Mouse (Mus musculus) left cerebral cortex, postnatal 14 days (tissue): ENCODE results near the gene Efhc1. TPM values are rescaled to one million over a fixed set of nuclear protein-coding genes. Genes with fewer than 3 reads are reported as not detected.

Source experiments
- DNase-seq, 2 experiments: peaks; one replicate each; pipeline ENCODE4 v3.0.0; 2021 to 2022; ENCODE audit warnings: low spot score in 2 of 2, mixed read lengths in 1 of 2
- intact Hi-C: fragments of 180-260 bp; cut with DNase I; formaldehyde crosslinking; loops from one replicate; pipeline ENCODE4 v1.15.1; 2025
- total RNA-seq, 2 experiments: library from RNA; stranded (reverse); gene quantifications; 2 replicates each; pipeline ENCODE4 v1.2.3; 2021

Efhc1 gene
- total RNA-seq, 2 experiments from 2014 or later: 1.4 to 1.8 TPM

DNA sequence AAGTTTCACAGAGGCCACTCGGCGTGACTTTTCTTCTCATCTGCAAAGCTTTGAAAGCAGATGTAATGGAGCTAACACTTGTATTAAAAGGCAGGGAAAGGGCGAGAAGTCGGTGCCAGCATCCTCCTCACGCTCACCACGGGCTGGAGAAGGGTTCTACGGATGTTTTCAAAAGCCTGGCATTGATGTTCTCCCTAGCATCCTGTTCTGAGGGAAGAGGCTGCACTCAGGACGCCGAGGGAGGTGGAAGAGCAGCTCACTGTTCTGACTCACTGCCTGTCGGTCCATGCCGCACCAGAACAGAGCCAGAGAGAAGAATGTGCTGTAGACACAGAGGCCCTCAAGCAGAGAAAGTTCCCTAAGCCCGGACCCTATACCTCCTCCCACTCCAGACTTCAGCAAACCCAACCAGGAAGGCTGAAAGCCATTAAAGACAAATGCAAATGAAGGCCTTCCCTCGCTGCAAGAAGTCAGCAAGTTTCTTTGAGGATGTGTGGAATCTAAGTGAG, 46.5 kb downstream of the Efhc1 start:
- intact Hi-C loops: no loop called here
- DNase-seq: no peak

DNA sequence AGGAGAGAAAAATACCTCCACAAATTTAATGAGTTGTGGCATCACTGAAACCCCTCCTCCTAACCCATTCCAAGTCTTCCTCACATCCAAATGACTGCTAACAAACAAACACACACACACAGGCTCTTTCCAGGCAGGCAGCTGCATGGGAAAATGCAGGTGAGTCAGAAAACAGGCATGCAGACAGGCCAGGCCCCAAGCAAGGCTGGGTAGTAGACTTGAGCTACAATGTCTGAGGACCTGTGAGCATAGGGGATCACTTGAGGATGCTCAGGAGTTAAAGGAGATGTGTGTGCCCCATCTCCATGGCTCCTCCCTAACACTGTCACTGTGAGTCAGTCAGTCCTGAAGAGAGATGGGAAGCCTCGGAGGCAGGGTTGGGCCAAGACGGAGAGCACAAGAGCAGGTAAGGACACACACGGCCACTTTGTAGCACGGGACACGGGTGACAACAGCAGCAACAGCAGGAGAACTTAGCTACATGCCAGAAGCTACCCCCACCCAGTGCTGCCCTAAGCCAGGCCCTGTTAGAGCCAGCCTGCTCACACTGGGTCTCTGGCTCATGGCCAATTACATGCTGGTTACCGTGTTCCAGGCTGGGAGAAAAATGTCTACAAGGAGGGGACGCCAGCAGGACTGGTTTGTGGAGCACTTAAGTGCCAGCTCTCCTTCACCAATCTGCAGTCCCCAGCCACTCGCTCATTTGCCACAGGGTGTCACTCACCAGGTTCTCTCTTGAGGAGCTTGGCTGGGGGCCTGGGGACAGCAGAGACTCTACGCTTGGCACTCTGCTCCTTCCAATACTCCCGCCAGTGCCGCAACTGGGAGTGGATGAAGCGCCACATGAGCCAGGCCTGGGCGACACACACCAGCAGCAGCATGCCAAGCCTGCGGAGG, 51.1 kb downstream of the Efhc1 start:
- DNase-seq: no peak
- intact Hi-C loops: no loop called here

DNA sequence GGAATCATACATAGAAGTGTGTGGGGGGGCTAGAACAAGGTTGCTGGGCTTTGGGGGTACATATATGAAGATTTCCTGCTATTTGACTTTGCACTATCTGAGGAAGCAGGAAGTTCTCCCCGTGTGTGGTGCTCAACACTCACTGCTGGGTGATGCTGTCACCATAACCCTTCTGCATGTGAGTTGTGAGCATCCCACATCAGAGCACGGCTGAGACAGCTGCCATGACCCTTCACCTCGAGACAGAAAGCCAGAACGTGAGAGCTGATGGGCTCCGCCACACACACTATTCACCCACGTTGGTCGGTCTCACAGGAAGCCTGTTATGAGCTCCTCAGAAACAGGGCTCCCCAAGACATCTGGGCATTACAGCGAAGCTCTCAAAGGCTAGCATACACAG, 53.2 kb downstream of the Efhc1 start:
- intact Hi-C loops: no loop called here
- DNase-seq: no peak

DNA sequence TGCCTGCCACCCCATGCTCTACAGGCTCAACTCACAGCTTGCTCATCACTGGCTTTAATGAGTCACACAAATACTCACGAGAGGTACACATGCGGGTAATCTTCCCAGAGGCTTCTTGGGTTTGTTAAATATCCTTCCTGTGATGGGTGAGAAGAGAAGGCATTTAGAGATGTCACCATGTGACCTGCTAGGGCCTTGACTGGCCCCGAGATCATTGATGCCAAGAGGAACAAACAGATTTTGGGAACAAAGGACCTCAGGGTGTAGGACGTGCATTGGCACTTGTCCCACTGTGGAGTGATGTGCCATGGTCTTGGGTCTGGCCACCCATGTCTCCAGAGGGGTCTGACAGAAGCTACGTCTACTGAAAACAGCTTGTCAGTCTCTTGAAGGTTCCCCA, 55.3 kb downstream of the Efhc1 start:
- no peak for DNase-seq
- intact Hi-C loops: no loop called here

DNA sequence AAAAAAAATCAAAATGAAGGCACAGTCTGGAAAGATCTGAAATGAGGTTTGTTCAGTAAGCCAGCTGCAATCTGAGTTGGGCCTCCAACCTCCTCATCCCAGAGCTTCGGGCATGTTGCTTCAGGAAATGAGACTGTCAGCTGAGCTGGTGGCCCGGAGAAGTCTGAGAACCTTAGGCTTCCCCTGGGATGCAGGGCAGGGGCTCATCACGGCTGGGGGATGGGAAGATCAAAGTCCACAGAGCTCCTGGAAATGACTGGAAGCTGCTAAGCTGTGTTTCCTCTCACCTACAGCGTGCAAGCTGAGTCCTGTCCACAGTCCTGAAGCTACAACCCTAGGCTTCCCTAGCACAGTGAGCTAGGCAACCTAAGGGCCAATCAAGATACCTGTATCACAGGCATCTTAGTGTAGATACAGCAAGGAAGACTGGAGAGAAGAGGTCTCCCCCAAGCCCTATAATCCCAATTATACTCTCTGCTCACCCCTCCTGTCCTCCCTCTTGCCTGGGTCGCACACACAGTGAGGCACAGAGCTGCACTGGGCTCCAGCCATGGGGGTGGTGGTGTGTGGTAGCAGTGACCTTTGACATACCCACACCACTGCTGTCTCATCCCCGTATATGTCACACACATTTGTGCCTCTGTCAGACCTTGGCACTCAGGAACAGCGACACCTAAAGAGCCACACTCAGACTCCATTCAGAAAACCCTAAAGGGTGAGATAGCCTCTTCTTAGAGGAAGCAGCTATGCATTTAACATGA, 56.7 kb downstream of the Efhc1 start:
- no peak for DNase-seq
- intact Hi-C loops: no loop called here

DNA sequence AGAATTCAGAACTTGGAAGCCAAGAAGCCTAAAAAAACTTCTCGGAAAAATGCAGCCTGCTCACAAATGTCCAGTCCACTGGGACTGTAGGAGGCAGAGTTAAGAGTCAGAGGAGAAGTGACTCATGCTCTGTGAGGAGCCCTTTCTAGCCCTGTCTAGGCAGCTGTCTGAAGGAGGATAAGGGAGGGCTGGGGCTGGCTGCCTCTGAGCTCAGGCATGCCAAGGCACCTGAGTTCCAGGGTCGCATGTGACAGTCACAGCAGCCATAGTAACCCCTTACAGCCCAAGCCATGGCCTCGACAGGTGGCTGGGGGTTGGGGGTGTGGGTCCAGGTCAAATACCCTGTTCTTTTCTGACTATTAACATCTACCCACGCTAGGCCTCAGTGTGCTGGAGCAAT, 57.5 kb downstream of the Efhc1 start:
- DNase-seq: no peak
- intact Hi-C loops: no loop called here

- intact Hi-C loops: no loop called here
Measured at GRCm38 (mm10) chr1:21010282-21010800, 58.9 kb downstream of the Efhc1 start.

DNA sequence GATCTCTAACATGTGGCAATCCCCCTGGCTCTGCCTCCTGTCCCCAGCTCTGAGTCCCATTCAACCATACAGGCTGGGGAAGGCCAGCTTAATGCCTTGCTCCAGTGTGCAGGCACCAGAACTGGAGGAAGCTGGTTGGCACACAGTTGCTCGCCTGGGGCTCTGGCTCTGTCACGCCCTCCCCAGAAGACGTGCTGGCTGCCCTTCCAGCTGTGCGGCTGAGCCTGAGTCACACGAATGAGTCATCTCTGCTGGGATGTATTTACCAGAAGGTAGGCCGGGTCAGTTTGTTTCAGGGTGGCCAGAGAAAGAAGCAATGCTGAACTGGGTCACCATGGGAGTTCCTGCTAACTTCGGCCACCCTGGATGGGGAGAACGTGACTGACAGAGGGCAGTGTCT, 63.0 kb downstream of the Efhc1 start:
- intact Hi-C loops: no loop called here
- DNase-seq: no peak

More at GRCm38 (mm10) chr1:21010282-21010800, 58.9 kb downstream of the Efhc1 start:
- DNase-seq: no peak

DNA sequence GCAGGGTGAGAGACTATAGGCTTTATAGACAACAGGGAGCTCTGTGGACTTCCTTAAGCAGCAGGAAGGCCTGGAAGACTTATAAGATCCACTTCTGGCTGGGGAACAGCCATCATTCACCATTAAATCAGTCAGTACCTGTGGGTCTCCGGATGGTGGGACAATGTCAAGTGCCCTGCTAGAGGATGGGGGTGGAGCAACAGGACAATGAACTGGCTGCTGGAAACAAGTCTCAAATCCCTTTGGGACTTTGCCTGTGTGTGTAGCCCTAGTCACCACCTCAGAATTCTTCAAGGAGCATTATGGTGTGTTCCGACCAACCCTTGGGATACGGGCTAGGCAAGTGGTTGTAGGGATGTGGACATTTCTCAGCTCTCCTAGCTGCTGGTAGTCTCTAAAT, 71.7 kb downstream of the Efhc1 start:
- no peak for DNase-seq
- intact Hi-C loops: no loop called here

- intact Hi-C loops: no loop called here
- DNase-seq: no peak
Measured at GRCm38 (mm10) chr1:21025203-21025602, 73.8 kb downstream of the Efhc1 start.

- no peak for DNase-seq
- intact Hi-C loops: no loop called here
Measured at GRCm38 (mm10) chr1:21026534-21026933, 75.1 kb downstream of the Efhc1 start.

DNA sequence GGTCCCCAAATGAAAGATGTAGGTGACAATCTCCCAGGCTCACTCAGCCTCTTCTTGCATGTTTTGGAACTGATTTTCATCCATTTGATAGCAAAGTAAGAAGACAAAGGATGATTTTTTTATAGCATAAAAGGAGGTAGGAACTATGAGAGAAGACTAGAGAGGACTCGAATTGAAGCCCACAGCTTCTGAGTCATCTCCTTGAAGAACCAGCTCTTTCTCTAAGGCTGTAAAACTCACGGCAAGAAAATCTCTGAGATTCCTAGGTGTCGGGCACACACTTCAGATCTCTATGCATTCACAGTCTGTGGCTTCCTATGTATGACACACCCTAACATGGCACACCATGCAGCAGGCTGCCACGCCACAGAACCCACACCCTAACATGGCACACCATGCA, 77.6 kb downstream of the Efhc1 start:
- DNase-seq: no peak
- intact Hi-C loops: no loop called here

DNA sequence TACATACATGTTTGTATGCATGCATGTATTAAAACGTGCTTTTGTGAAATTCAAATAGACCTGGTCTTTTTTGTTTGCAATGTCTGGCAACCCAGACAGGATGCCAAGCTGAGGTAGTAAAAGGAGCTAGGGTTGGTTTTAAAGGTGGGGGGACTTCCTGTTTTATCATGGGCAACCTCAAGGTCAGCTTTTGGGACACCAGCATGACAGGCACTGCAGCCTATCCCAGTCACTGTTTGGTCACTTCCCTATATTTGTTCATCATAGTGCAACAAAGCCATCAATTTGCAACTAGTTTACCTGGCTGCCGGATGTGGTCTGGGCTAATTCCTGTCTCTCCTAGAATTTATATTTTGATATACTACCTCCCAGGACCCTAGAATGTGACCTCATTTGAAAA, 80.2 kb downstream of the Efhc1 start:
- DNase-seq: no peak
- intact Hi-C loops: no loop called here

DNA sequence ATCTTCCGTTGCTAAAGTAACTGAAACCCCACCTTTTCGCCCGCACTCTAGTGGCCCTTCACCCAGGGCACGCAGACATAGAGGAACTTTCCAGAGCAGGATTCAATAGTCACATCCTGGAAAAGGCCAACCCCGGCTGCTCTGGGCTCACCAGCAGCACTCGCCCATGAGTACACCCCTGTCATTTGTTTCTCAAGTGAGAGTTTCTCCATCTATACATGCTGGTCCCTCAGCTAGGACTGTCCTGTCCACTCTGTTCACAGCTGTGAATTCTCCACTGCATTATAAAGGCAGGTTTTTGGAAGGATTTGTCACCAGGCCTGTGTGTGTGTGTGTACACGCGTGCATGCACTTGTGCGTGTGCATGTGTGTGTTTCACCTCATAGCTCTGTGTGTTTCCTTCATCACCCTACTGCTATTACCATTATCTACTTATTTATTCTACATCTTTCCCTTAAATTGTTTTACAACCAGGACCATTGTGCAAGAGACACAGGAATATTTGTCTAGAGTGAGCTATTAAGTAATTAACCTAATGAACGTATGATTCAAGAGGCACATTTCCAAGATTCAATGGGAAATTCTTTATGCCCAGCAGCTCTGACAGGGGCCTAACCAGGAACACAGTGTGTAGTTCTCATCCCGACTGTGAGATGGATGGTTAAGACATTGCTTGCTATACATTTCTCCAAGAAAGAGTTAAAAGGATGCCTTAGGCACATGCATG, 81.8 kb downstream of the Efhc1 start:
- intact Hi-C loops: no loop called here
- DNase-seq: no peak

DNA sequence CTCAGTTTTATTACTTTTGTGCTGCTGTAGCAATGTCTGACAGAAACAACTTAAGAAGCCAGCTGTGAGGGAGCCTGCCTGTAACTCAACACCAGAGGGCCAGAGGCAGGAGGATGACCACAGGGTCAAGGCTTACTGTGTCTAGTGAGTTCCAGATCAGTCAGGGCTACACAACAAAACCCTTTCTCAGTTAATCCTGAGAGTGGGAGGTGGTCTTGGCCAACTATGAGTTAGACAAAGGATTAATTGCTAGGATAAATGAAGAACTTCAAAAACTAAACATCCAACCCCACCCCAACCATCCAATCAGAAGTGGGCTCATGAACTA, 82.3 kb downstream of the Efhc1 start:
- DNase-seq: no peak
- intact Hi-C loops: no loop called here

- intact Hi-C loops: no loop called here
- no peak for DNase-seq
Measured at GRCm38 (mm10) chr1:21035878-21036277, 84.5 kb downstream of the Efhc1 start.

GRCm38 (mm10) chr1:21037881-21038601, 86.6 kb downstream of the Efhc1 start:
- DNase-seq: no peak
- intact Hi-C loops: no loop called here

DNA sequence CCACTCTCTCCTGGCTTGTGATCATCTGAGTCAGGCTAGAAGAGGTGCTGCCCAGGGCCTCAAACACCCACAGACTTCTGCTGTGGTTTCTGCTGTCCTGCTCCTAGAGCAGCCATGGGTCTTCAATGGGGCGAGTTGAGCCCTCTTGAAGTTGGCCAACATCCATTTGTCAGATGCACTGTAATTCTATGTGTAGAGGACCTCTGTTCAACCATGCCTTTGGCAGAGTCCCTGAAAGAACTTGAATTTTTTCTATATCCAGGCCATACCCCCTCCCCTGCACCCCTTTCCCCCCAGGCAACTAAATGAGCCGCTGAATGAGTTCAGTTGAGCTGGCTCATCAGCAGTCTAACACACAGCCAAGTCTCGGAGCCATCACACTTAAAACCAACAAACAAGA, 88.1 kb downstream of the Efhc1 start:
- no peak for DNase-seq
- intact Hi-C loops: no loop called here

- no peak for DNase-seq
- intact Hi-C loops: no loop called here
Measured at GRCm38 (mm10) chr1:21040173-21040572, 88.7 kb downstream of the Efhc1 start.
